Mouse (Mus musculus) hindbrain, embryonic 16.5 days (tissue): ENCODE measurements around the gene Polr3e. TPM values are rescaled to one million over a fixed set of nuclear protein-coding genes. Genes with fewer than 3 reads are reported as not detected.
A peak's percentile ranks its signal among the peaks of the same experiment; 100 is the strongest.
"Not testable (repeated sequence)": the region's sequence is repeated elsewhere in the genome, so short reads cannot be mapped to it uniquely, and the experiment has no call there.

Experiments
- ATAC-seq: fragments of 200-750 bp; cut with Nextera tagmentation; 2 replicates; pipeline ENCODE4 v1.8.0; 2017; ENCODE audit warnings: moderate TSS enrichment, moderate library complexity
- H3K27ac ChIP-seq: fragments of 300-500 bp; sonication (generic); 2 replicates; pipeline ENCODE4 v1.5.1; 2014; ENCODE audit warnings: low read depth, mild to moderate bottlenecking, control low read depth, low read length, moderate library complexity
- H3K27me3 ChIP-seq: fragments of 300-500 bp; sonication (generic); replicated peaks from 2 replicates; pipeline ENCODE4 v1.6.1; 2014; ENCODE audit warnings: low read length; ENCODE audit not compliant: control insufficient read depth, insufficient read depth
- H3K36me3 ChIP-seq: fragments of 300-500 bp; sonication (generic); 2 replicates; pipeline ENCODE4 v1.6.1; 2014; ENCODE audit warnings: mild to moderate bottlenecking, low read length, moderate library complexity, mixed read lengths; ENCODE audit not compliant: control insufficient read depth, insufficient read depth
- H3K4me1 ChIP-seq: fragments of 300-500 bp; sonication (generic); 2 replicates; pipeline ENCODE4 v1.6.1; 2014; ENCODE audit warnings: low read depth, low read length; ENCODE audit not compliant: control insufficient read depth, insufficient read depth
- H3K4me2 ChIP-seq: fragments of 300-500 bp; sonication (generic); 2 replicates; pipeline ENCODE4 v1.6.1; 2014; ENCODE audit warnings: mild to moderate bottlenecking, low read length, control low read depth, moderate library complexity
- H3K4me3 ChIP-seq: fragments of 300-500 bp; sonication (generic); 2 replicates; pipeline ENCODE4 v1.5.1; 2014; ENCODE audit warnings: mild to moderate bottlenecking, low read length, control low read depth, moderate library complexity
- H3K9ac ChIP-seq: fragments of 300-500 bp; sonication (generic); 2 replicates; pipeline ENCODE4 v1.6.1; 2014; ENCODE audit warnings: low read depth, mild to moderate bottlenecking, control low read depth, low read length, moderate library complexity
- H3K9me3 ChIP-seq: fragments of 300-500 bp; sonication (generic); 2 replicates; pipeline ENCODE4 v1.6.1; 2014; ENCODE audit warnings: mild to moderate bottlenecking, low read length, moderate library complexity; ENCODE audit not compliant: control insufficient read depth
- WGBS: fragments of 180-500 bp; shearing (Covaris S2); extraction: QIAGEN DNeasy Blood & Tissue Kit; methylation state at CpG from one replicate; pipeline ENCODE4 v1.1.7; 2014; 5-methylcytosine and 5-hydroxymethylcytosine counted together
- polyA plus RNA-seq: library from polyadenylated mRNA; unstranded; fragments of >200 nt; fragmentation: Nextera tagmentation; extraction: Ambion mirVana; gene quantifications from 2 replicates; pipeline ENCODE4 v1.2.1, GENCODE M21; 2015

The Polr3e gene
- polyA plus RNA-seq, 1 experiment from 2014 or later = 24.0 TPM

GRCm38 (mm10) chr7:120960116-120960515 lies 42.6 kb downstream of the Polr3e start:
- no peak for ATAC-seq
- H3K4me1 ChIP-seq = no peaks in the 10 kb centered on the region
- H3K27ac ChIP-seq = no peak overlapping the region
- H3K9ac ChIP-seq = no peak overlapping the region
- no peak overlapping the region for H3K4me2 ChIP-seq
- no peak overlapping the region for H3K4me3 ChIP-seq
- H3K36me3 ChIP-seq = peaks cover 15% of the 10 kb centered on the region; the same call in 1 of the 2 replicates
- WGBS = 71% methylated on average over 2 of the region's 2 CpGs
- H3K9me3 ChIP-seq = no peaks in the 10 kb centered on the region
- no peaks in the 10 kb centered on the region for H3K27me3 ChIP-seq

GRCm38 (mm10) chr7:120960601-120961000 lies 43.1 kb downstream of the Polr3e start:
- Histone ChIP-seq H3K36me3 (peaks cover 15% of the 10 kb centered on the region; the same call in 1 of the 2 replicates), H3K9ac (no peak overlapping the region), H3K4me2 (no peak overlapping the region), H3K4me3 (no peak overlapping the region), H3K9me3 (no peaks in the 10 kb centered on the region), H3K27me3 (no peaks in the 10 kb centered on the region), H3K4me1 (no peaks in the 10 kb centered on the region), H3K27ac (no peak overlapping the region)
- ATAC-seq = no peak
- 87% methylated on average over 6 of the region's 6 CpGs for WGBS

DNA sequence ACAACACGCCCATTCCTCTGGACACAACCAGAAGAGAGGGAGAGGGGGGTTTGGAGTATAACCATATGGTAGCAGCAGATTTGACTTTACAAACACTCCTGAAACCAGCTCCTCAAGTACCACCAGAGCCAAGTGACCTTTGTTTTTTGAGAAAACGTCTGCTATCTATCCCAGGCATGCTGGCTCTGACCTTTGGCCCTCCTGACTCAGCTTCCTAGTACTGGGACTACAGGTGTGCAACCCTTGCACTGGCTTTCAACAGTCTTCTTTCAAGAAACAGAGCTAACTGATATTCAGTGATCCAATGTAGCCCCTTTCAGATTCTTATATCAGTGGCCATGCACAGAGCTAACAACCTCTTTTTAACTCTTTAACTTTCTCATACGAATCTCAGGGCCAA lies 44.3 kb downstream of the Polr3e start:
- Histone ChIP-seq H3K36me3 (peaks cover 12% of the 10 kb centered on the region; the same call in 1 of the 2 replicates), H3K4me3 (no peak overlapping the region), H3K9ac (no peak overlapping the region), H3K4me1 (no peaks in the 10 kb centered on the region), H3K27me3 (no peaks in the 10 kb centered on the region), H3K9me3 (no peaks in the 10 kb centered on the region), H3K27ac (no peak overlapping the region), H3K4me2 (no peak overlapping the region)
- no peak for ATAC-seq
- 73% methylated on average over 3 of the region's 3 CpGs for WGBS

- Histone ChIP-seq H3K27me3 (no peaks in the 10 kb centered on the region), H3K4me3 (no peak overlapping the region), H3K4me2 (no peak overlapping the region), H3K36me3 (peaks cover 6% of the 10 kb centered on the region; the same call in 1 of the 2 replicates), H3K9ac (no peak overlapping the region), H3K4me1 (no peaks in the 10 kb centered on the region), H3K27ac (no peak overlapping the region), H3K9me3 (no peaks in the 10 kb centered on the region)
- WGBS = 91% methylated on average over 5 of the region's 5 CpGs
- ATAC-seq = no peak
These were observed 45.6 kb downstream of the Polr3e start for GRCm38 (mm10) chr7:120963126-120963525.

- Histone ChIP-seq H3K36me3 (peaks cover 5% of the 10 kb centered on the region; the same call in 1 of the 2 replicates), H3K9ac (no peak overlapping the region), H3K9me3 (no peaks in the 10 kb centered on the region), H3K4me1 (peaks cover 1% of the 10 kb centered on the region; the same call in 1 of the 2 replicates), H3K27ac (no peak overlapping the region), H3K27me3 (no peaks in the 10 kb centered on the region), H3K4me2 (no peak overlapping the region), H3K4me3 (no peak overlapping the region)
- WGBS = 95% methylated on average over 7 of the region's 7 CpGs
- ATAC-seq = no peak
These were observed 51.7 kb downstream of the Polr3e start for GRCm38 (mm10) chr7:120969221-120969620.

DNA sequence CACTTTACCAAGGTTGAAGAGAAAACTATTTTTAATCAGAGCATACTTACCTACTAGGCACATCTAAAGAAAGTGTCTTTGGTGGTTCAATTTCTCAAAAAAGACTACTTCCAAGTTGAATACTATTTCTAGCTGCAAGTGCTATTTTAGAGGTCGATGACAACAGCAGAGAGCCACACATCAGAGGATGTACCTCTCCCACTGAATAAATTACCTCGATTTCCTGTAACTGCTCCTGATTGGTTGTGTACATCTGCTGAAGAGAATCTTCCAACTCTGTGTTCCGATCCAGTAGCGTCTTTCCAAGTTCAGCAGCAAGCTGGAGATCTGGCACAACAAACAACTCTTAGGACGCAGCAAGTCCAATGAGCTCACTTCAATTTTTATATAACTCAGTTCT lies 52.6 kb downstream of the Polr3e start:
- WGBS = 89% methylated on average over 5 of the region's 5 CpGs
- H3K27me3 ChIP-seq = no peaks in the 10 kb centered on the region
- no peak overlapping the region for H3K4me3 ChIP-seq
- no peak overlapping the region for H3K9ac ChIP-seq
- no peak for ATAC-seq
- no peak overlapping the region for H3K4me2 ChIP-seq
- H3K36me3 ChIP-seq = peaks cover 5% of the 10 kb centered on the region; the same call in 1 of the 2 replicates
- H3K4me1 ChIP-seq = peaks cover 3% of the 10 kb centered on the region; the same call in 1 of the 2 replicates
- H3K9me3 ChIP-seq = no peaks in the 10 kb centered on the region
- H3K27ac ChIP-seq = no peak overlapping the region

DNA sequence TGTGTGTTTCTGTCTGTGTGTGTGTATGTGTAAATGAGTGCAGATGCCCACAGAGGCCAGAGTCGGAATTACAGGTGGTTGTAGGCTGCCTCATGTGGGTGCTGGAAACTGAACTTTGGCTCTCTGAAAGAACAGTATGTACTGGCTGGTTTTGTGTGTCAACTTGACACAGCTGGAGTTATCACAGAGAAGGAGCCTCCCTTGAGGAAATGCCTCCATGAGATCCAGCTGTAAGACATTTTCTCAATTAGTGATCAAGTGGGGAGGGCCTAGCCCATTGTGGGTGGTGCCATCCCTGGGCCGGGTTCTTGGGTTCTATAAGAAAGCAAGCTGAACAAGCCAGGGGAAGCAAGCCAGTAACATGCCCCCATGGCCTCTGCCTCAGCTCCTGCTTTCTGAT lies 54.9 kb downstream of the Polr3e start:
- H3K4me3 ChIP-seq, H3K36me3 ChIP-seq, ATAC-seq, H3K27ac ChIP-seq, H3K27me3 ChIP-seq, H3K9ac ChIP-seq, H3K4me1 ChIP-seq, H3K4me2 ChIP-seq, H3K9me3 ChIP-seq: not testable (repeated sequence)
- WGBS = 86% methylated on average over 2 of the region's 2 CpGs

DNA sequence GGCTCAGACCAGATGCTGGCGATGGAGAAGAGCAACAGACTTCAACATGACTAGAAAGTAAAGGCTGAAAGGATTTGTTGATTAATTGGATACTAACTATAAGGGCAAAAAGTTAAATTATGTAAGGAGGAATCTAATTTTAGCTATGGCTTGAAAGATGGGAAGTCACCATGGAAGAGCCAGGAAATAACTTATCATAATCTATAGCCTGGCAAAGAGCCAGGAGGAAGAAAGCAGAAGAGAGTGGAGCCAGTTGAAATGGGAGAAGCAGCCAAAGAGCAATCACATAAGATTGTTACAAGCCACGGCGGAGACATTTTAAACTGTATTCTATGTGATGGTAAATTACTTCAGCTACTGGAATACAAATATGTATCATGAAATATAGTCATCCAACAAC lies 56.5 kb downstream of the Polr3e start:
- ATAC-seq = no peak
- 84% methylated on average over 3 of the region's 3 CpGs for WGBS
- peaks cover 2% of the 10 kb centered on the region; the same call in 1 of the 2 replicates for H3K36me3 ChIP-seq

GRCm38 (mm10) chr7:120977063-120977462 lies 59.5 kb downstream of the Polr3e start:
- Histone ChIP-seq H3K4me3 (no peak overlapping the region), H3K4me2 (peak overlapping the region; percentile 15; the same call in 1 of the 2 replicates), H3K4me1 (peaks cover 15% of the 10 kb centered on the region), H3K36me3 (no peaks in the 10 kb centered on the region), H3K27ac (no peak overlapping the region), H3K9ac (no peak overlapping the region), H3K27me3 (no peaks in the 10 kb centered on the region), H3K9me3 (no peaks in the 10 kb centered on the region)
- 25% methylated on average over 7 of the region's 7 CpGs for WGBS
- no peak for ATAC-seq

More for the DNA sequence above, 56.5 kb downstream of the Polr3e start:
- no peak overlapping the region for H3K4me3 ChIP-seq
- H3K27me3 ChIP-seq = no peaks in the 10 kb centered on the region
- H3K4me1 ChIP-seq = peaks cover 12% of the 10 kb centered on the region
- no peaks in the 10 kb centered on the region for H3K9me3 ChIP-seq
- H3K4me2 ChIP-seq = no peak overlapping the region
- no peak overlapping the region for H3K9ac ChIP-seq
- H3K27ac ChIP-seq = no peak overlapping the region

DNA sequence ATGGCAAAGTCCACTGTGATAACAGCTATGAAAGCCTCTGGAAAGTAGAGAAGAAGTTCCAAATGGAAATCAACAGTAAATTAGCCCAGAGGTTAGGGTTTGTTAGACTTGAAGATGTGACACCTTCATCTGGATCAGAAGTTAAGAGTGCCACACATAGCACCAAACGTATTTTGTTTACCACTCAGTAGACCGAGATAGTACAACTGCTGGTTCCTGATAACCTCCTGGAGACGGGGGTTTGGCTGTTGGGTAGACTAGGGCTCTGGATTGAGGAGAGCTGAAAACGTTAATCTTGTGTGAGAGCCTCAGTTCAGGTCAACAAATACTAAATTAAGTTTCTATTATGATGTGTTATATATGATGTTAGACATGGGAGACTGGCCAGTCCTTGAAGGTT lies 62.5 kb downstream of the Polr3e start:
- peaks cover 12% of the 10 kb centered on the region for H3K4me1 ChIP-seq
- ATAC-seq = no peak
- WGBS = 93% methylated on average over 4 of the region's 4 CpGs

More for the DNA sequence above, 62.5 kb downstream of the Polr3e start:
- Histone ChIP-seq H3K4me3 (no peak overlapping the region), H3K27ac (no peak overlapping the region), H3K9ac (no peak overlapping the region), H3K36me3 (no peaks in the 10 kb centered on the region), H3K4me2 (peak overlapping the region; percentile 87; the same call in 1 of the 2 replicates), H3K27me3 (no peaks in the 10 kb centered on the region), H3K9me3 (no peaks in the 10 kb centered on the region)
